ENCODE assay signal across 15 mouse cellular contexts in genomic region chr3:75936152-75936551, GRCm38 (mm10).
"Had no signal": no experiment of that assay in that cellular context is flagged by ENCODE, and none has a peak within 500 bp of the region (broad histone marks: within the 10 kb centered on the region; RNA-seq: fewer than 3 reads in every experiment).

No protein-coding gene starts in this region.

- H3K9me3 ChIP-seq: neural tube, embryonic 12.5 days; neural tube, embryonic 15.5 days had no signal

- H3K27me3 ChIP-seq: neural tube, embryonic 12.5 days; neural tube, embryonic 13.5 days; neural tube, embryonic 15.5 days had no signal

- H3K4me3 ChIP-seq: neural tube, embryonic 12.5 days; neural tube, embryonic 13.5 days; neural tube, embryonic 15.5 days had no signal

- H3K27ac ChIP-seq: neural tube, embryonic 12.5 days; neural tube, embryonic 13.5 days; neural tube, embryonic 15.5 days had no signal

- H3K9ac ChIP-seq: neural tube, embryonic 12.5 days; neural tube, embryonic 13.5 days; neural tube, embryonic 15.5 days had no signal

- H3K4me1 ChIP-seq: neural tube, embryonic 12.5 days; neural tube, embryonic 13.5 days; neural tube, embryonic 15.5 days had no signal

- H3K36me3 ChIP-seq: neural tube, embryonic 12.5 days; neural tube, embryonic 13.5 days; neural tube, embryonic 15.5 days had no signal

- DNase-seq: retina, postnatal 1 day; right cerebral cortex, adult 18-20 months; right cerebral cortex, postnatal 14 days; right cerebral cortex, postnatal 25 days; right cerebral cortex, postnatal 4 days; spleen, adult 18-20 months; thymus, adult 18-20 months; thymus, adult 2 months; thymus, postnatal 14 days; thymus, postnatal 25 days; thymus, postnatal 36 days; thymus, postnatal 4 days had no signal

- H3K4me2 ChIP-seq: neural tube, embryonic 12.5 days; neural tube, embryonic 13.5 days; neural tube, embryonic 15.5 days had no signal
